Mouse (Mus musculus): ENCODE measurements around the gene Ptma. TPM values are rescaled to one million over a fixed set of nuclear protein-coding genes. Genes with fewer than 3 reads are reported as not detected.
"Not testable (repeated sequence)": the region's sequence is repeated elsewhere in the genome, so short reads cannot be mapped to it uniquely, and the experiment has no call there.

Ptma gene
- polyA plus RNA-seq, 1 experiment from 2014 or later = 1,064 TPM

- no peaks in the 10 kb centered on the region for H3K9me3 ChIP-seq (replicated peaks; ENCODE audit: control insufficient read depth, low read length)
- no peak overlapping the region for H3K27ac ChIP-seq (ENCODE audit: low read length)
- H3K27me3 ChIP-seq (ENCODE audit: control insufficient read depth, insufficient read depth, low read length) = no peaks in the 10 kb centered on the region
- ATAC-seq (replicated peaks; ENCODE audit: extremely low read depth, insufficient read depth, low FRiP score) = no peak
- no peaks in the 10 kb centered on the region for H3K36me3 ChIP-seq (ENCODE audit: control insufficient read depth, insufficient read depth)
- H3K4me3 ChIP-seq (ENCODE audit: low read length) = no peak overlapping the region
- WGBS = 92% methylated on average over 1 of the region's 1 CpGs
- H3K4me2 ChIP-seq (ENCODE audit: low read depth, low read length) = no peak overlapping the region
- H3K9ac ChIP-seq (ENCODE audit: low read length) = no peak overlapping the region
- peaks cover 11% of the 10 kb centered on the region for H3K4me1 ChIP-seq (ENCODE audit: control insufficient read depth, insufficient read depth, low read length)
Measured at GRCm38 (mm10) chr1:86485346-86485745, 41.2 kb upstream of the Ptma start.

GRCm38 (mm10) chr1:86485858-86486257, 40.7 kb upstream of the Ptma start:
- H3K4me3 ChIP-seq (ENCODE audit: low read length); H3K4me2 ChIP-seq (ENCODE audit: low read depth, low read length); H3K27ac ChIP-seq (ENCODE audit: low read length); H3K27me3 ChIP-seq (ENCODE audit: control insufficient read depth, insufficient read depth, low read length); H3K36me3 ChIP-seq (ENCODE audit: control insufficient read depth, insufficient read depth); H3K9me3 ChIP-seq (replicated peaks; ENCODE audit: control insufficient read depth, low read length); ATAC-seq (replicated peaks; ENCODE audit: extremely low read depth, insufficient read depth, low FRiP score); H3K9ac ChIP-seq (ENCODE audit: low read length): not testable (repeated sequence)
- 94% methylated on average over 6 of the region's 6 CpGs for WGBS
- H3K4me1 ChIP-seq (ENCODE audit: control insufficient read depth, insufficient read depth, low read length) = peaks cover 11% of the 10 kb centered on the region

- no peak for ATAC-seq (replicated peaks; ENCODE audit: extremely low read depth, insufficient read depth, low FRiP score)
- H3K9me3 ChIP-seq (replicated peaks; ENCODE audit: control insufficient read depth, low read length) = no peaks in the 10 kb centered on the region
- peak overlapping the region; percentile 98 for H3K27ac ChIP-seq (ENCODE audit: low read length)
- peaks cover 17% of the 10 kb centered on the region for H3K4me1 ChIP-seq (ENCODE audit: control insufficient read depth, insufficient read depth, low read length)
- H3K4me3 ChIP-seq (ENCODE audit: low read length) = peak overlapping the region; percentile 68
- H3K36me3 ChIP-seq (ENCODE audit: control insufficient read depth, insufficient read depth) = no peaks in the 10 kb centered on the region
- peak overlapping the region; percentile 84 for H3K9ac ChIP-seq (ENCODE audit: low read length)
- H3K27me3 ChIP-seq (ENCODE audit: control insufficient read depth, insufficient read depth, low read length) = no peaks in the 10 kb centered on the region
- WGBS = 5% methylated on average over 13 of the region's 13 CpGs
- peak overlapping the region; percentile 75 for H3K4me2 ChIP-seq (ENCODE audit: low read depth, low read length)
Measured at GRCm38 (mm10) chr1:86486703-86487294, 39.7 kb upstream of the Ptma start.

- Histone ChIP-seq H3K27ac (ENCODE audit: low read length) (peak overlapping the region; percentile 98), H3K9ac (ENCODE audit: low read length) (peak overlapping the region; percentile 91), H3K9me3 (replicated peaks; ENCODE audit: control insufficient read depth, low read length) (no peaks in the 10 kb centered on the region), H3K36me3 (ENCODE audit: control insufficient read depth, insufficient read depth) (no peaks in the 10 kb centered on the region), H3K4me2 (ENCODE audit: low read depth, low read length) (peak overlapping the region; percentile 86), H3K4me1 (ENCODE audit: control insufficient read depth, insufficient read depth, low read length) (peaks cover 23% of the 10 kb centered on the region), H3K4me3 (ENCODE audit: low read length) (peak overlapping the region; percentile 70), H3K27me3 (ENCODE audit: control insufficient read depth, insufficient read depth, low read length) (no peaks in the 10 kb centered on the region)
- under 1% methylated on average over 73 of the region's 74 CpGs for WGBS
- ATAC-seq (replicated peaks; ENCODE audit: extremely low read depth, insufficient read depth, low FRiP score) = peak; percentile 97
Measured at GRCm38 (mm10) chr1:86487295-86487907, 39.1 kb upstream of the Ptma start.

GRCm38 (mm10) chr1:86487908-86488314, 38.6 kb upstream of the Ptma start:
- Histone ChIP-seq H3K27me3 (ENCODE audit: control insufficient read depth, insufficient read depth, low read length) (no peaks in the 10 kb centered on the region), H3K4me3 (ENCODE audit: low read length) (peak overlapping the region; percentile 70), H3K27ac (ENCODE audit: low read length) (peak overlapping the region; percentile 96), H3K9me3 (replicated peaks; ENCODE audit: control insufficient read depth, low read length) (no peaks in the 10 kb centered on the region), H3K4me1 (ENCODE audit: control insufficient read depth, insufficient read depth, low read length) (peaks cover 27% of the 10 kb centered on the region), H3K36me3 (ENCODE audit: control insufficient read depth, insufficient read depth) (no peaks in the 10 kb centered on the region), H3K9ac (ENCODE audit: low read length) (peak overlapping the region; percentile 91), H3K4me2 (ENCODE audit: low read depth, low read length) (peak overlapping the region; percentile 86)
- 5% methylated on average over 20 of the region's 20 CpGs for WGBS
- peak; percentile 5; the same call in 1 of the 2 replicates for ATAC-seq (replicated peaks; ENCODE audit: extremely low read depth, insufficient read depth, low FRiP score)

- Histone ChIP-seq H3K27me3 (ENCODE audit: control insufficient read depth, insufficient read depth, low read length) (no peaks in the 10 kb centered on the region), H3K36me3 (ENCODE audit: control insufficient read depth, insufficient read depth) (no peaks in the 10 kb centered on the region), H3K27ac (ENCODE audit: low read length) (peak overlapping the region; percentile 96), H3K9me3 (replicated peaks; ENCODE audit: control insufficient read depth, low read length) (no peaks in the 10 kb centered on the region), H3K9ac (ENCODE audit: low read length) (peak overlapping the region; percentile 91), H3K4me1 (ENCODE audit: control insufficient read depth, insufficient read depth, low read length) (peaks cover 27% of the 10 kb centered on the region), H3K4me3 (ENCODE audit: low read length) (peak overlapping the region; percentile 70), H3K4me2 (ENCODE audit: low read depth, low read length) (peak overlapping the region; percentile 86)
- 62% methylated on average over 7 of the region's 7 CpGs for WGBS
- no peak for ATAC-seq (replicated peaks; ENCODE audit: extremely low read depth, insufficient read depth, low FRiP score)
Measured at GRCm38 (mm10) chr1:86488326-86488725, 38.2 kb upstream of the Ptma start.

- Histone ChIP-seq H3K9me3 (replicated peaks; ENCODE audit: control insufficient read depth, low read length) (no peaks in the 10 kb centered on the region), H3K27me3 (ENCODE audit: control insufficient read depth, insufficient read depth, low read length) (no peaks in the 10 kb centered on the region), H3K36me3 (ENCODE audit: control insufficient read depth, insufficient read depth) (no peaks in the 10 kb centered on the region), H3K4me1 (ENCODE audit: control insufficient read depth, insufficient read depth, low read length) (peaks cover 27% of the 10 kb centered on the region), H3K4me2 (ENCODE audit: low read depth, low read length) (peak overlapping the region; percentile 86), H3K9ac (ENCODE audit: low read length) (peak overlapping the region; percentile 21; the same call in 1 of the 2 replicates), H3K27ac (ENCODE audit: low read length) (peak overlapping the region; percentile 96), H3K4me3 (ENCODE audit: low read length) (peak overlapping the region; percentile 70)
- ATAC-seq (replicated peaks; ENCODE audit: extremely low read depth, insufficient read depth, low FRiP score) = no peak
- WGBS = 91% methylated on average over 4 of the region's 4 CpGs
Measured at GRCm38 (mm10) chr1:86488774-86489173, 37.8 kb upstream of the Ptma start.

- WGBS = 93% methylated on average over 4 of the region's 4 CpGs
- no peak overlapping the region for H3K4me2 ChIP-seq (ENCODE audit: low read depth, low read length)
- no peak overlapping the region for H3K9ac ChIP-seq (ENCODE audit: low read length)
- H3K4me1 ChIP-seq (ENCODE audit: control insufficient read depth, insufficient read depth, low read length) = peaks cover 27% of the 10 kb centered on the region
- ATAC-seq (replicated peaks; ENCODE audit: extremely low read depth, insufficient read depth, low FRiP score) = no peak
- H3K27ac ChIP-seq (ENCODE audit: low read length) = no peak overlapping the region
- no peaks in the 10 kb centered on the region for H3K36me3 ChIP-seq (ENCODE audit: control insufficient read depth, insufficient read depth)
- no peaks in the 10 kb centered on the region for H3K9me3 ChIP-seq (replicated peaks; ENCODE audit: control insufficient read depth, low read length)
- no peaks in the 10 kb centered on the region for H3K27me3 ChIP-seq (ENCODE audit: control insufficient read depth, insufficient read depth, low read length)
- no peak overlapping the region for H3K4me3 ChIP-seq (ENCODE audit: low read length)
Measured at GRCm38 (mm10) chr1:86489901-86490300, 36.6 kb upstream of the Ptma start.

- H3K27ac ChIP-seq (ENCODE audit: low read length) = peak overlapping the region; percentile 50; the same call in 1 of the 2 replicates
- no peaks in the 10 kb centered on the region for H3K27me3 ChIP-seq (ENCODE audit: control insufficient read depth, insufficient read depth, low read length)
- no peaks in the 10 kb centered on the region for H3K9me3 ChIP-seq (replicated peaks; ENCODE audit: control insufficient read depth, low read length)
- H3K9ac ChIP-seq (ENCODE audit: low read length) = no peak overlapping the region
- WGBS = 69% methylated on average over 3 of the region's 3 CpGs
- peaks cover 27% of the 10 kb centered on the region for H3K4me1 ChIP-seq (ENCODE audit: control insufficient read depth, insufficient read depth, low read length)
- no peak for ATAC-seq (replicated peaks; ENCODE audit: extremely low read depth, insufficient read depth, low FRiP score)
- H3K36me3 ChIP-seq (ENCODE audit: control insufficient read depth, insufficient read depth) = no peaks in the 10 kb centered on the region
- no peak overlapping the region for H3K4me3 ChIP-seq (ENCODE audit: low read length)
- no peak overlapping the region for H3K4me2 ChIP-seq (ENCODE audit: low read depth, low read length)
Measured at GRCm38 (mm10) chr1:86490697-86491096, 35.8 kb upstream of the Ptma start.
